Mouse (Mus musculus) C2C12 (cell line): Measurements from ENCODE around the gene Gm11564.

Source experiments
- CEBPB ChIP-seq: IDR thresholded peaks from one replicate; pipeline ENCODE4 v1.6.1; 2011; ENCODE audit warnings: low read depth, mild to moderate bottlenecking, control low read depth, moderate library complexity
- CTCF ChIP-seq: IDR thresholded peaks from one replicate; pipeline ENCODE4 v1.5.1; 2011; ENCODE audit not compliant: control insufficient read depth, insufficient read depth, insufficient read length
- MAX ChIP-seq: IDR thresholded peaks from one replicate; pipeline ENCODE4 v1.6.1; 2011; ENCODE audit warnings: mild to moderate bottlenecking, control low read depth
- MYOD1 ChIP-seq: IDR thresholded peaks from one replicate; pipeline ENCODE4 v1.6.1; 2011; ENCODE audit warnings: low read depth; ENCODE audit not compliant: control insufficient read depth, insufficient read length
- MYOG ChIP-seq: IDR thresholded peaks from one replicate; pipeline ENCODE4 v1.6.1; 2011; ENCODE audit not compliant: control insufficient read depth, insufficient read length; ENCODE audit errors: extremely low read depth
- USF1 ChIP-seq: IDR thresholded peaks from one replicate; pipeline ENCODE4 v1.6.1; 2011; ENCODE audit warnings: low read depth, mild to moderate bottlenecking, control low read depth, moderate library complexity

DNA sequence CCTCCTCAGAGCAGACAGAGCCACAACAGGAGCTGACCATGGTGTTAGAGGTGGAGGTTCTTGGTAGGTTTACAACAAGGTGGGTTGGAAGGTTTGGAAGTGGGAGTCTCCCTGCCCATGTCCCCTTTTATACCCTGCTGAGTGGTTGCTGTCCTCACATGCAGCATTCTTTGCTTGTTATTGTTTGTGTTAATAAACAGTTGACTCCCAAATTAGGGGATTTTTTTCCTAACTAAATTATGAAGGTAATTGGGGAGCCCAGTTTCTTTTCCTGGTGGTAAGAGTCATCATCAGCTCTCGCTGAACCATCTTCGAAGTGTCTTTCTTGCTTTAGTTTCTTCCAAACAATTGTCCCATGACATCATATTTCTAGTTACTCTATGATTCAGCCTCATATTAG, 34.9 kb downstream of the Gm11564 start, which contains the start of gene Krtap4-8:
- TF ChIP-seq CTCF (no peak), MAX (no peak), USF1 (no peak), MYOD1 (no peak), CEBPB (no peak), MYOG (no peak)
